Mouse (Mus musculus) embryonic facial prominence, embryonic 11.5 days (tissue): ENCODE data around the gene Fbxl18. TPM values are rescaled to one million over a fixed set of nuclear protein-coding genes. Genes with fewer than 3 reads are reported as not detected.

Experiments
- ATAC-seq: fragments of 200-750 bp; cut with Nextera tagmentation; replicated peaks from 2 replicates; pipeline ENCODE4 v1.8.0; 2017; ENCODE audit warnings: low read depth; ENCODE audit not compliant: insufficient number of reproducible peaks, low FRiP score, low TSS enrichment
- DNase-seq: peaks from one replicate; pipeline ENCODE4 v3.0.0-alpha.2; 2015; ENCODE audit warnings: low spot score
- H3K27ac ChIP-seq: fragments of 300-500 bp; sonication (generic); replicated peaks from 2 replicates; pipeline ENCODE4 v1.5.1; 2014; ENCODE audit warnings: mild to moderate bottlenecking, low read depth, low read length, control low read depth
- H3K27me3 ChIP-seq: fragments of 300-500 bp; sonication (generic); 2 replicates; pipeline ENCODE4 v1.6.1; 2014; ENCODE audit warnings: mild to moderate bottlenecking, low read length, moderate library complexity, mixed read lengths; ENCODE audit not compliant: control insufficient read depth, insufficient read depth
- H3K36me3 ChIP-seq: fragments of 300-500 bp; sonication (generic); replicated peaks from 2 replicates; pipeline ENCODE4 v1.6.1; 2014; ENCODE audit warnings: low read depth, mild to moderate bottlenecking, low read length, moderate library complexity, mixed read lengths; ENCODE audit not compliant: control insufficient read depth, insufficient read depth
- H3K4me1 ChIP-seq: fragments of 300-500 bp; sonication (generic); 2 replicates; pipeline ENCODE4 v1.6.1; 2014; ENCODE audit warnings: low read length, mixed read lengths; ENCODE audit not compliant: control insufficient read depth, insufficient read depth
- H3K4me2 ChIP-seq: fragments of 300-500 bp; sonication (generic); 2 replicates; pipeline ENCODE4 v1.6.1; 2014; ENCODE audit warnings: low read depth, mild to moderate bottlenecking, control low read depth, low read length, moderate library complexity
- H3K4me3 ChIP-seq: fragments of 300-500 bp; sonication (generic); 2 replicates; pipeline ENCODE4 v1.5.1; 2014; ENCODE audit warnings: low read depth, low read length, control low read depth
- H3K9ac ChIP-seq: fragments of 300-500 bp; sonication (generic); replicated peaks from 2 replicates; pipeline ENCODE4 v1.6.1; 2014; ENCODE audit warnings: mild to moderate bottlenecking, control low read depth, low read length
- H3K9me3 ChIP-seq: fragments of 300-500 bp; sonication (generic); replicated peaks from 2 replicates; pipeline ENCODE4 v1.6.1; 2016; ENCODE audit warnings: mild to moderate bottlenecking, low read length, inconsistent platforms, mixed read lengths; ENCODE audit not compliant: control insufficient read depth
- WGBS: fragments of 180-500 bp; shearing (Covaris S2); extraction: QIAGEN DNeasy Blood & Tissue Kit; methylation state at CpG from one replicate; pipeline ENCODE4 v1.1.7; 2014; 5-methylcytosine and 5-hydroxymethylcytosine counted together
- polyA plus RNA-seq: library from polyadenylated mRNA; unstranded; fragments of >200 nt; fragmentation: Nextera tagmentation; extraction: Ambion mirVana; gene quantifications from 2 replicates; pipeline ENCODE4 v1.2.1, GENCODE M21; 2014

Gene Fbxl18
- polyA plus RNA-seq, 1 experiment from 2014 or later: 7.6 TPM

GRCm38 (mm10) chr5:142901355-142901802, 6.2 kb upstream of the Fbxl18 start:
- DNase-seq (peak; percentile 60), ATAC-seq (no peak)
- 85% methylated on average over 7 of the region's 7 CpGs for WGBS
- Histone ChIP-seq H3K4me1 (no peaks in the 10 kb centered on the region), H3K9me3 (no peaks in the 10 kb centered on the region), H3K4me2 (no peak overlapping the region), H3K36me3 (peaks cover 14% of the 10 kb centered on the region), H3K4me3 (no peak overlapping the region), H3K9ac (no peak overlapping the region), H3K27ac (no peak overlapping the region), H3K27me3 (no peaks in the 10 kb centered on the region)

- H3K36me3 ChIP-seq: peaks cover 14% of the 10 kb centered on the region
- H3K4me1 ChIP-seq: no peaks in the 10 kb centered on the region
- whole genome bisulfite sequencing: 85% methylated on average over 7 of the region's 7 CpGs
- H3K4me3 ChIP-seq: no peak overlapping the region
- H3K9ac ChIP-seq: no peak overlapping the region
- ATAC-seq (no peak), DNase-seq (no peak)
- no peak overlapping the region for H3K27ac ChIP-seq
- H3K27me3 ChIP-seq: no peaks in the 10 kb centered on the region
- no peak overlapping the region for H3K4me2 ChIP-seq
- H3K9me3 ChIP-seq: no peaks in the 10 kb centered on the region
These were observed 5.4 kb upstream of the Fbxl18 start for GRCm38 (mm10) chr5:142900651-142901050.

- Histone ChIP-seq H3K9me3 (no peaks in the 10 kb centered on the region), H3K27me3 (no peaks in the 10 kb centered on the region), H3K4me2 (no peak overlapping the region), H3K4me1 (no peaks in the 10 kb centered on the region), H3K27ac (no peak overlapping the region), H3K36me3 (peaks cover 14% of the 10 kb centered on the region), H3K9ac (no peak overlapping the region), H3K4me3 (no peak overlapping the region)
- DNase-seq (no peak), ATAC-seq (no peak)
- WGBS: 79% methylated on average over 5 of the region's 5 CpGs
These were observed 4.8 kb upstream of the Fbxl18 start for GRCm38 (mm10) chr5:142899932-142900533.

GRCm38 (mm10) chr5:142899057-142899601, 3.9 kb upstream of the Fbxl18 start:
- ATAC-seq (no peak), DNase-seq (no peak)
- Histone ChIP-seq H3K4me2 (no peak overlapping the region), H3K4me3 (no peak overlapping the region), H3K27me3 (no peaks in the 10 kb centered on the region), H3K4me1 (no peaks in the 10 kb centered on the region), H3K27ac (no peak overlapping the region), H3K36me3 (peaks cover 6% of the 10 kb centered on the region; the same call in 1 of the 2 replicates), H3K9me3 (no peaks in the 10 kb centered on the region), H3K9ac (no peak overlapping the region)
- WGBS: 86% methylated on average over 9 of the region's 9 CpGs

GRCm38 (mm10) chr5:142898316-142898715, 3.1 kb upstream of the Fbxl18 start:
- DNase-seq: no peak
- ATAC-seq: no peak
- Histone ChIP-seq H3K4me1 (no peaks in the 10 kb centered on the region), H3K27ac (no peak overlapping the region), H3K9ac (no peak overlapping the region), H3K36me3 (peaks cover 3% of the 10 kb centered on the region; the same call in 1 of the 2 replicates), H3K27me3 (no peaks in the 10 kb centered on the region), H3K4me2 (no peak overlapping the region), H3K4me3 (no peak overlapping the region), H3K9me3 (no peaks in the 10 kb centered on the region)
- WGBS: 88% methylated on average over 4 of the region's 4 CpGs

GRCm38 (mm10) chr5:142897568-142898248, 2.5 kb upstream of the Fbxl18 start:
- WGBS: 93% methylated on average over 7 of the region's 7 CpGs

GRCm38 (mm10) chr5:142896713-142897112, 1.5 kb upstream of the Fbxl18 start:
- Histone ChIP-seq H3K9ac (no peak overlapping the region), H3K9me3 (no peaks in the 10 kb centered on the region), H3K4me2 (no peak overlapping the region), H3K4me1 (no peaks in the 10 kb centered on the region), H3K27me3 (no peaks in the 10 kb centered on the region), H3K4me3 (no peak overlapping the region), H3K36me3 (no peaks in the 10 kb centered on the region), H3K27ac (no peak overlapping the region)
- ATAC-seq (no peak), DNase-seq (no peak)
- 90% methylated on average over 5 of the region's 5 CpGs for WGBS

More at GRCm38 (mm10) chr5:142897568-142898248, 2.5 kb upstream of the Fbxl18 start:
- Histone ChIP-seq H3K4me1 (no peaks in the 10 kb centered on the region), H3K36me3 (peaks cover 3% of the 10 kb centered on the region; the same call in 1 of the 2 replicates), H3K27ac (no peak overlapping the region), H3K4me3 (no peak overlapping the region), H3K9ac (no peak overlapping the region), H3K27me3 (no peaks in the 10 kb centered on the region), H3K4me2 (no peak overlapping the region), H3K9me3 (no peaks in the 10 kb centered on the region)
- DNase-seq (no peak), ATAC-seq (no peak)

GRCm38 (mm10) chr5:142896192-142896591, 971 bp upstream of the Fbxl18 start:
- Histone ChIP-seq H3K4me3 (no peak overlapping the region), H3K27me3 (no peaks in the 10 kb centered on the region)

More at GRCm38 (mm10) chr5:142896192-142896591, 971 bp upstream of the Fbxl18 start:
- H3K4me1 ChIP-seq: no peaks in the 10 kb centered on the region
- ATAC-seq (no peak), DNase-seq (no peak)
- 69% methylated on average over 10 of the region's 10 CpGs for WGBS
- no peak overlapping the region for H3K4me2 ChIP-seq
- no peaks in the 10 kb centered on the region for H3K36me3 ChIP-seq
- no peaks in the 10 kb centered on the region for H3K9me3 ChIP-seq
- H3K27ac ChIP-seq: no peak overlapping the region
- H3K9ac ChIP-seq: no peak overlapping the region
